Mouse (Mus musculus) lung, adult 2 months (tissue): ENCODE measurements around the gene C130026I21Rik.
"Not testable (repeated sequence)": the region's sequence is repeated elsewhere in the genome, so short reads cannot be mapped to it uniquely, and the experiment has no call there.

Experiments used
- CTCF ChIP-seq: fragments of 200-500 bp; IDR thresholded peaks from 2 replicates; pipeline ENCODE4 v1.5.1; 2011; ENCODE audit warnings: mild to moderate bottlenecking, low read length, control low read depth; ENCODE audit not compliant: insufficient read depth
- POLR2A ChIP-seq: fragments of 200-500 bp; IDR thresholded peaks from 2 replicates; pipeline ENCODE4 v1.6.1; 2011; ENCODE audit warnings: low read depth, mild to moderate bottlenecking, control low read depth, low read length, borderline replicate concordance; ENCODE audit errors: extremely low read depth

DNA sequence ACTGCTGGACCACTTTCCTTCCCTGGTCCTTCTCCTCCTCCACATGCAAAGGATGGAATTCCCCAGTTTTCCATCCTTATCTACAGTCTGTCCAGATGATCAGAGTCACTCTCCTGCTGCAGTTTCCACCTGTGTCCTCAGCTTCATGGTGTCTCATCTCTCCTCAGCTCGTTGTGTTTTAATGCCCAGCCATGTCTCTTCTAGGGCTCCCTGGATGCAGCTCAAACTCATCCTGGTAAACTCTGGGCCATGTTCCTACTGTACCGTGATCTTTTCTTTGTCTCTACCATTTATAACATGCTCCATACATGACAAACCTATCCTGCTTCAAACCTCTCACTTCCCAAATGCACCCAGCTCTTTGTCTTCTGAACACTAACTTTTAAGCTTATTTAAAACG, 198.7 kb downstream of the C130026I21Rik start:
- not testable (repeated sequence) for TF ChIP-seq CTCF, POLR2A
